Mouse (Mus musculus): ENCODE results near the gene 2510002D24Rik. TPM values are rescaled to one million over a fixed set of nuclear protein-coding genes. Genes with fewer than 3 reads are reported as not detected.

2510002D24Rik gene
- 48.2 and 51.1 TPM in 2 replicates for polyA plus RNA-seq (2012; rRNA removed)

- peak; percentile 90 to 96 for DNase-seq (ENCODE audit: extremely low spot score in 1 of 2, low spot score in 1 of 2)
These were observed at the start of gene 2510002D24Rik, which contains the start of gene Gm28539 for GRCm38 (mm10) chr16:18836468-18837208. Gene 2510002D24Rik (plus strand): TSS chr16:18836578. Gene Gm28539 (plus strand): TSS chr16:18836584.

DNA sequence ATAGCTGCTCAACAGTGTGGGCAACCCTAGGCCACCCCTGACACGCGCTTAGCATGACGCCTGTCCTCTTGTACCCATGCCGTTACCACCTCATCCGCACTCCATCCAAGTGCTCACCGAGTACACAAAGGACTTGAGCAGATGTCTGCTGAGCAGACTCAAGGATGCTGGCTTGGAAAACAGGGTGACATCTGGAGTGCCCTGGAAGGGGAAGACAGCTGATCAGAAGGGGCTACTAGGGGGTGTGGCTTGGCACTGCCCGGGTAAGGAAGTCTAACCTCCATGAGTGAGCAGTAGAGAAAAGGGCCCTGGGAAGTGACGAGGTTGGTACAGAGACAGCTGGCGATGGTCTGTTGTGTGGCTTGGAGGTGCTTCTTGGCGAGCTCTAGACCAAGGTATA is 49.7 kb upstream of the 2510002D24Rik start:
- DNase-seq (ENCODE audit: extremely low spot score in 1 of 2, low spot score in 1 of 2): no peak

DNA sequence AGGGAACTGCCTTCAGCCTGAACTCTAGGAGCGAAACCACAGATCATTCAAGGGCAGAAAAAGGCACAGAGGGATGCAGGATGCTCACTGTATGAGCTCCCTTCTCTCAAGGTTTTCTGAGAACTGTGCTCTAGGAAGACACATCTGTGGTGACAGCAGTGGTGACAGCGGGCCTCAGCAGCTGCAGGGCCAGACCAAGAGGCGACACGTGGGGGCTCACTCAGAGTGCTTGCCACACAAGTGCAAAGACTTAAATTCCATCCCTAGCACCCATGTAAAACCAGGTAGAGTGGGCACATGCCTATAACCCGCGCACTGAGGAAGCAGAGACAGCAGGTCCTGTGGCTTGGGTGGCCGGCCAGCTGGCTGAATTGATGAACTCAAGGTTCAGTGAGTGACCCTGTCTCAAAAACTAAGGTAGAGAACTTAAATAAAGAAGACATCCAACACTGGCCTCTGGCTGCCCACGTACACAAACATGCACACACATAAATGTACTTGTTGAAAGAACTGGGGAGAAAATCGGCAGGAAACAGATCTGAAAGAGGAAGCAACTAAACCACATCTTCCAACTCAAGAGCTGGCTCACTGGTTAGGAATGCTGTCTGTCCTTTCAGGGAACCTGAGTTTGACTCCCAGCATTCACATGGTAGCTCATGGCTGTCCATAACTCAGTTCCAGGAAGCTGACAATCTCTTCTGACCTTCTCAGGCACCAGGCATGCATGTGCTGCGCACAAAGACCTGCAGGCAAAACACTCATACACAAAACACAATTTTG is 47.6 kb upstream of the 2510002D24Rik start:
- DNase-seq (ENCODE audit: extremely low spot score in 1 of 2, low spot score in 1 of 2): no peak

GRCm38 (mm10) chr16:18795223-18795899 is 41.0 kb upstream of the 2510002D24Rik start:
- peak in 1 of 2 experiments; percentile 37 for DNase-seq (ENCODE audit: extremely low spot score in 1 of 2, low spot score in 1 of 2)

DNA sequence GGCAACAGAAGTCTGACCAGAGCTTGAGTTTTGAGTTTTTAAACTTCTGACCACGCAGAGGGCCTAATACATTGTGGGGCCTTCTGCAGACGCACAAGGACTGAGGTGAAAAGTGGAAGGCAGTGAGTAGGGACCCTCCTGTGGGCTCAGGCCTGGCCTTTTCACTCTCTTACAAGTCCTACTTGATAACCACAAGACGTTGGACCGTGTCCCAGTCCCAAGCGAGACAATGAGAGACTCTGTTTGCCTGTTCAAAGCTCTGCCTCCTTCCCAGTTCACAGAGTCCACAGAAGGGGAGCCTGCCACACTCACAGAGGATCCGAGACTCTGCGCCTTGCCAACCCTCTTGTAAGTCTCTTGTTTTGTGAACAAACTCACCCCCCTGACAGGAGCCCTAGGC is 39.7 kb upstream of the 2510002D24Rik start:
- DNase-seq (ENCODE audit: extremely low spot score in 1 of 2, low spot score in 1 of 2): no peak

DNA sequence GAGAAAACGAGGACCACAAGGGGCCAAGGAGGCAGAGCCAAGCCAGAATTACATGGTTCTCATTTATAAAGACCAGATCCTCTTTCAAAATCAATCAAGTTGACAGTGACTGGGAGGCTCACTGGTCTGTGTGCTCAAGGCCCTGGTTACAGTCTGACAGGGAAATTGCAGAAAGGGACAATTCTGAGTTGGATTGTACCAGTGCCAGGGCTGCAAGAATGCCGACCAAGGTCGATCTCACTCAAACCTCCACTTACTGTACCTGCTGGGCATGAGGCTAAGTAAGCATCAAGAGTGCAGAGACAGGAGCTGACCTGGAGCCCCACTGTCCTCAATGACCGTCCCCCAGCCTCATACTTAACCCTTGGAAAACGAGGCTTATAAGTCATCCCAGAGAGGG is 38.2 kb upstream of the 2510002D24Rik start:
- no peak for DNase-seq (ENCODE audit: extremely low spot score in 1 of 2, low spot score in 1 of 2)

DNA sequence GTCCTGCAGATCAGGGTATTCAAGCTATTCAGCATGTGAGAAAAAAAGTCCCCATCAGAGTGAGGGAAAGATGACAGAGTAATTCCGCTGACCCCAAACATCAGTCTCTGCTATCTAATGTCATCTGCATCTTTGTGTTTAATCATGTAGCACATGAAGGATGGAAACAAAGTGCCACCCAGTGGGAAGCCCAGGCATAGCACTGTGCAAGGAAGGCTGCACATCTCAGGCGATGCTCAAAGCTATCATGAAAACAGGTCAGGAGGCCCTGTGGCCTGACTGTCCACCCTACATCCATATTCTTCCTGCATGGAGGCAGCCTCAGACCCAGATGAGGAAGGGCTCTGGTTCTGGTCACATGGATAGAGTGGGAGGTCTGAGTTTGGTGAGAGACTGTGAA is 37.5 kb upstream of the 2510002D24Rik start:
- peak; percentile 43 to 84 for DNase-seq (ENCODE audit: extremely low spot score in 1 of 2, low spot score in 1 of 2)

- no peak for DNase-seq (ENCODE audit: extremely low spot score in 1 of 2, low spot score in 1 of 2)
These were observed 30.6 kb upstream of the 2510002D24Rik start for GRCm38 (mm10) chr16:18805746-18806145.

GRCm38 (mm10) chr16:18809001-18809400 is 27.4 kb upstream of the 2510002D24Rik start:
- DNase-seq (ENCODE audit: extremely low spot score in 1 of 2, low spot score in 1 of 2): no peak

DNA sequence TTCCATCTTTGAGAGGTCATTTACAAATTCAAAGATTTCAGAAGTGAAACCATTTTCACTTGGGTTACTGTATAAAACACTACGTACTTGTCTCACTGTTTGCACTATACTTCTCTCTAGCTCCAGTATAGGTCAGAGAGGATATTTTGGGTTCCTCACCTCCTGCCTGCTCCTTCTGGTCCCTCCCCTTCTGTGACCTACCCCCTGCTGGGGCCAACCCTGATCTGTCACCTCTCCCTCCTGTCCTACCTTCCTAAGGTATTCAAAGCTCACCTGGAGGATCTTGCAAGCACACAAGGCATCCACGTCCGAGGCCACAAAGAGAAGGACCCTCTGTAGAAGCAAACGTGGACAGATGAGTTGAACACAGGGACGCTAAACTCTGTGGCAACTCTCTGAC is 25.3 kb upstream of the 2510002D24Rik start:
- DNase-seq (ENCODE audit: extremely low spot score in 1 of 2, low spot score in 1 of 2): no peak

DNA sequence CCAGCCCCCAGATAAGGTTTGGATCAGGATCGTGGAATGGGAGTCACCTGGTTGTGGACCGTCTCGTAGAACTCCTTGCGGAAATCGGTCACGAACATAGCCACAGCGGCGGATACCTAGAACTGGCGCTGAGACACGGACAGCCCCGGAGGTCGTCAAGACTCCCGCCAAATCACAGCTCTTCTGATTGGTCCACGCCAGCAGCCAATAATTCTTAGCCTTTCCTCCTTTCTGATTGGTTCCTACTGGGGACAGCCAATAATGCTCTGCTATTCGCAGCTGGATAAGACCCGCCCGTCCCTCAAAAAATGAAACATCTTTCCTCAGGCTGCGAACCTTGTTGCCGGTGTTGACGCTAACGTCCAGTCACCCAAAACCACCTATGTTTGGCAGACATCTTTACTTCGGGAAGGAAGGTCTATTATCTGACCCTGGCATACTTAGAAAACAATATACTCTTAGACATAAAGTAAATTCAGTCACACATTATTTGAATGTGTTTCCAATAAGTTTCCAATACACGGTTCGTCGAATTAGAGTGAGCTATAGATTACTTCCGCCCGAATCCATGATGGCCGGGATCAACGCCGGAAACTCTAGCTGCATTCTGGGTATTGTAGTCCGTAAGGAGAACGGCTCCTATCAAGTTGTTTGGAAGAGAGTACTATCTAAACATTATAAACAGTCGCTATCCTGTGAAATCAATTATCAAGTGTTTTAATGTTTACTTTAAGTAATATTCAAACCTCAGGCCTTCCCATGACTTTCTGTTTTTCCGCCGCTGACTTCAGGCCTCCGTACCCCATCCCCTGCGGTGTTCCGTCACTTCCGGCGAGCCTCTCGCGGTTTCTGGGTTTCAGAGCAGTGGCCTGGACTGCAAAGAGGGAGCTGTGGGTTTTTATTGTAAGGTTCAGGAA is 24.7 kb upstream of the 2510002D24Rik start, which contains the start of the genes Ufd1 and Cdc45:
Ufd1 (plus strand) TSS at position 312 of the 917 bp plus-strand sequence.
Cdc45 (minus strand) TSS at position 520 of the 917 bp plus-strand sequence.
- peak; percentile 94 to 95 for DNase-seq (ENCODE audit: extremely low spot score in 1 of 2, low spot score in 1 of 2)

GRCm38 (mm10) chr16:18812385-18812910 is 23.9 kb upstream of the 2510002D24Rik start:
- DNase-seq (ENCODE audit: extremely low spot score in 1 of 2, low spot score in 1 of 2): no peak

GRCm38 (mm10) chr16:18822356-18822755 is 14.0 kb upstream of the 2510002D24Rik start:
- no peak for DNase-seq (ENCODE audit: extremely low spot score in 1 of 2, low spot score in 1 of 2)

GRCm38 (mm10) chr16:18822925-18823324 is 13.5 kb upstream of the 2510002D24Rik start:
- peak; percentile 31 to 50 for DNase-seq (ENCODE audit: extremely low spot score in 1 of 2, low spot score in 1 of 2)

GRCm38 (mm10) chr16:18828630-18829029 is 7.7 kb upstream of the 2510002D24Rik start:
- DNase-seq (ENCODE audit: extremely low spot score in 1 of 2, low spot score in 1 of 2): no peak

GRCm38 (mm10) chr16:18829102-18829501 is 7.3 kb upstream of the 2510002D24Rik start:
- no peak for DNase-seq (ENCODE audit: extremely low spot score in 1 of 2, low spot score in 1 of 2)

DNA sequence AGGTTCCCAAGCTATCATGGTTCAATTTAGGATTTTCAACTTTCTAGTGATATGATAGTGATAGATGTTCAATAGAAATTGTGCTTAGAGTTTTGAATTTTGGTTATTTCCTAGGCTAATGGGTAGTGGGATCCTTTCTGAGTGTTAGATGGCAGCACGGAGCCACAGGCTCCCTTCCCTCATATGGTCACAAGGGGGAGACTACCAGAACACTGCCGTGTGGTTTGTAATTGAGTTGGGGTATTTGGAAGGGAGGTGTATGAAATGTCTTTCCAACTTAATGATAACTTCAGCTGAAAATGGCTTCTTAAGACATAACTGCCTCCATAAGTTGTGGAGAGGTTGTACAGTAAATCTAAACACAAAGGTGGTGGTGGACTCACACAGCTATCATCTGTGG is 2.9 kb upstream of the 2510002D24Rik start:
- no peak for DNase-seq (ENCODE audit: extremely low spot score in 1 of 2, low spot score in 1 of 2)

- no peak for DNase-seq (ENCODE audit: extremely low spot score in 1 of 2, low spot score in 1 of 2)
These were observed 308 bp upstream of the 2510002D24Rik start for GRCm38 (mm10) chr16:18836073-18836467.

- no peak for DNase-seq (ENCODE audit: extremely low spot score in 1 of 2, low spot score in 1 of 2)
These were observed 2.0 kb downstream of the 2510002D24Rik start for GRCm38 (mm10) chr16:18838346-18838745.
